Mouse (Mus musculus) lung, postnatal 0 days (tissue): ENCODE data around the gene Mmadhc.

Source experiments
- CTCF ChIP-seq: IDR thresholded peaks from 2 replicates; pipeline ENCODE4 v1.5.1; 2016; ENCODE audit warnings: antibody characterized with exemption, mild to moderate bottlenecking
- EP300 ChIP-seq: IDR thresholded peaks from 2 replicates; pipeline ENCODE4 v1.6.1; 2016; ENCODE audit warnings: antibody characterized with exemption, mild to moderate bottlenecking, control low read depth

DNA sequence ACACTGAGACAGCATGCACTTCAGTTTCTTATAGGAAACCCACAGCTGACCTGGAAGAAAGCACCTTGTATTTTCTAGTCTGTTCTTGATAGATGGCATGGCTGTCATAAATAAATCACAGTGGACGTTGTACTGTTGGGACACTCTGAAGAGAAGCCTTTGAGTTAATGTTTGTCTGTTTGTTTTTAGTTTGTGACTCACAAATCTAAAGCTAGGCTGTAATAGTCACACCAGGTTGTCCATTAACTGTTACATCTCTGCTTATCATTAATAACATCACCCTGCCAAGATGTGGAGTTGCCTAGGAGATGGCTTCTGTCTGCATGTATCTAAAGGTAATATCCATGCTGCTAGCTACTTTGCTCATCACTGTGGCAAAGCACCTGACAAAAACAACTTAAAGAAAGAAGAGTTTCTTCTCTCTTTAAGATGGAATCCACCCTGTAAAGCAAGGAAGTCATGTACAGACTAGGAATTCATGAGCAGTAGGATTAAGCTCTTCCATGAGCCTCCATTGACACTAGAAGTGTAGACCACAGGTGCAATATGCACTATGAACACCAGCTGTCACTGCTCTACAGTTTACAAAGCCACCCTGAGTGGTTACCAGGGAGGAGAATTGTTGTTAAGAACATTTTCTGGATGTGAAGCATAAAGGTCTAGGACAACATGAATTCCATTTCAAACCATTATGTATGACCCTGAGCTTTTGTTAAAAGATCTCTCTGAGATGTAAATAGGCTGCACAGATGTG lies 8.4 kb upstream of the Mmadhc start:
- TF ChIP-seq EP300 = no peak
- TF ChIP-seq CTCF = peak; percentile 70
